Mouse (Mus musculus): ENCODE data around the gene Ubxn6.

The Ubxn6 gene

GRCm38 (mm10) chr17:56024931-56025330 lies 49.9 kb downstream of the Ubxn6 start:
- peak in 1 of 2 experiments; percentile 21 for DNase-seq (ENCODE audit: low spot score in 2 of 2)

DNA sequence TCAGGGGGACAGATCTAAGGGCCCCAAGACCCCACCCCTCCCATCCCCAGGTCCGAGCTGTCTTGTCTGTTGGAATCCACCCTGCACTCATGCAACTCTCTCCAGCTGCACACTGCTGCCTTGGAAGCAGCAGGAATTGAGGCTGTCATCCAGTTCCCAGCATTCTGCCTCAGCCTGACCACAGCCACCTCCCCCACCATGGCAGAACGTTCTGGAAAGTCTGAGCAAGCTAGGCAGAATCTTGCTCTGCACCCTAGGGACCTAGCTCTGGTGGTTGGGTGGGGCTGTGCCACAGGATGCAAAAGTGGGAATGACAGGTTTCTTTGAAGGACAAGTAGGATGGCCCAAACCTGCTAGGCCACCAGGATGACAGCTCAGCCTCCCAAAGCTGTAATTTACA lies 50.4 kb downstream of the Ubxn6 start:
- no peak for DNase-seq (ENCODE audit: low spot score in 2 of 2)

GRCm38 (mm10) chr17:56023386-56023785 lies 51.4 kb downstream of the Ubxn6 start:
- peak in 1 of 2 experiments; percentile 27 for DNase-seq (ENCODE audit: low spot score in 2 of 2)

- DNase-seq (ENCODE audit: low spot score in 2 of 2): no peak
Observed at GRCm38 (mm10) chr17:56022989-56023290, 51.9 kb downstream of the Ubxn6 start.

GRCm38 (mm10) chr17:56022131-56022988 lies 52.5 kb downstream of the Ubxn6 start:
- peak in 1 of 2 experiments; percentile 25 for DNase-seq (ENCODE audit: low spot score in 2 of 2)

- peak in 1 of 2 experiments; percentile 39 for DNase-seq (ENCODE audit: low spot score in 2 of 2)
Observed at GRCm38 (mm10) chr17:56021161-56021910, 53.5 kb downstream of the Ubxn6 start.

DNA sequence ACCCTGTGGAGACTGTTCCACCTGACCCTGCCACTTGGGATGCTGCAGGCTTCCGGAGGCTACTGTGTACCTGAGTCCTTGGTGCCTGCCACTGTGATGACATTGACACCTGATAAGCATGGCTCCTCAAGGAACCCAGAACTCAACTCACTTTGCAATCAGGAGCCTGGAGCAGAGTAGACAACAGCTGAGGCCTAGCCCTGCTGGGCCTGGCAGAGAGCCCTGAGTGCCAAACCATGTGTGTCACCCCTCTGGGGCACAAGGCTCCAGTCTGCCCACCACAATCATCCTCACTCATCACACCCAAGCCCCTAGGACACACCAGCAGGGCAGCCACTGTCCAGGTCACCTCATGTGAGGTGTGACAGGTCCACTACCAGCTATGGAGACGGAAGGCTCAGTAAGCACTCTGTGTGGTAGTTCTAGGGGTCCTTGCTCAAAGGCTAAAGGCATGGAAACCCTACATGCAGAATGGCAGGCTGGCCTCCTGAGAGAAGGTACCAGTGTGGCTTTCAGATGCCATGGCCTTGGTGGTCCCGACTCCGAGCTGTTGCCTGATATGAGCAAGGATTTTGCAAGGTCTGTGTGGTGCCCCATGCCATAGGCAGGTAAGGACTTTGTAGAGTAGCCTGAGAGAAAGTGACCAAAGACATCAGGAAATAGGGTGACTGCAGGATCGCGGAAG lies 54.3 kb downstream of the Ubxn6 start:
- DNase-seq (ENCODE audit: low spot score in 2 of 2): peak in 1 of 2 experiments; percentile 34

DNA sequence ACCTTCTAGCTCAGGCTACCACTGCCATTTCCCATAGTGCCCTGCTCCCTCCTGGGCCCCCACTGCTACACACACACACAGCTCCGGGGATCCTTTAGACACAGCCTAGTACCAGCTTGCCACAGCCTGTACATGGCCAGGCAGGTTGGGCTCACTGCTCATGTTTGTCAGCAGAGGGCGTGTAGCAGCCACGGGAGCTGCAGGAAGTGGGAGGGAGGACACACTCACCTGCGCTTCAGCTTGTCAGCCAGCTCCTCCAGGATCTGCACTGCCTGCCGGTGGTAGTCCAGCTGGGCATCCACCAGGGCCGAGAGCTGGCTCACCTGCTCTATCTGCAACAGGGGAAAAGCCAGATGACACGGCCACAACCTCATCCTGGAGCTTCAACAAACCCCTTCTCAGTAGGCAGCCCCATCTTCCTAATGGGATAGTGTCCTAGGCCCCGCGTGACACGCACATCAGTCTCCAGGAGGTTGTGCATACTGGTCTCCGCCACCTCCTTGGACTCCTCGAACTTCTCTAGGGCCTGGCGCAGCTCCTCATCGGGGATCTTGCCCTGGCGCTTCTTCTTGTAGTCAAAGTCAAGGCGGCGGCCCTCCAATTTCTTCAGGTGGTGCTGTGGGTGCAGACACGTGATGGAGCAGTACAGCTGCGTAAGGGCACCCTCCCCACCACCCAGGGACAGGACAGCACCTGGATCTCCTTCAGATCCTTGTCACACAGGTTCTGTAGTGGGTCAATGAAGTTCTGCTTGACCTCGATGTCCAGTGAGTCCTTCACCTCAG lies 56.3 kb downstream of the Ubxn6 start:
- DNase-seq (ENCODE audit: low spot score in 2 of 2): peak in 1 of 2 experiments; percentile 76

GRCm38 (mm10) chr17:56017848-56018247 lies 57.0 kb downstream of the Ubxn6 start:
- peak in 1 of 2 experiments; percentile 36 for DNase-seq (ENCODE audit: low spot score in 2 of 2)

All from right cerebral cortex, postnatal 10 days (tissue).